In genomic region chrX:159697030-159697454, GRCm38 (mm10) we compare ENCODE assay signal across 10 mouse cellular contexts.
DNase-seq lines count a peak whose midpoint lies in the region; ATAC-seq lines count a peak whose summit lies in the region.
"Had no signal": no experiment of that assay in that cellular context is flagged by ENCODE, and none has a peak within 500 bp of the region (broad histone marks: within the 10 kb centered on the region; RNA-seq: fewer than 3 reads in every experiment).

No protein-coding gene starts in this region.

- no peak overlapping the region for H3K4me2 ChIP-seq in hindbrain, embryonic 14.5 days (replicated peaks)
- H3K4me2 ChIP-seq in stomach, embryonic 16.5 days (ENCODE audit: low read depth, low read length): no peak overlapping the region
- no peak overlapping the region for H3K4me2 ChIP-seq in midbrain, embryonic 15.5 days
- H3K4me2 ChIP-seq: neural tube, embryonic 13.5 days had no signal

- ATAC-seq in hindbrain, embryonic 14.5 days (ENCODE audit: low FRiP score): no peak
- ATAC-seq in stomach, embryonic 16.5 days (ENCODE audit: insufficient read depth, low FRiP score): peak; percentile 64; the same call in 1 of the 2 replicates
- no peak for ATAC-seq in midbrain, embryonic 15.5 days (replicated peaks)
- no peak for ATAC-seq in erythroid progenitor cell, adult 5-6 weeks (replicated peaks; ENCODE audit: low FRiP score, poor library complexity, severe bottlenecking)

- H3K9me3 ChIP-seq in hindbrain, embryonic 10.5 days: no peaks in the 10 kb centered on the region
- no peaks in the 10 kb centered on the region for H3K9me3 ChIP-seq in hindbrain, embryonic 14.5 days (ENCODE audit: control insufficient read depth, low read length)
- no peaks in the 10 kb centered on the region for H3K9me3 ChIP-seq in stomach, embryonic 16.5 days (replicated peaks; ENCODE audit: control insufficient read depth, low read length)
- no peaks in the 10 kb centered on the region for H3K9me3 ChIP-seq in midbrain, embryonic 15.5 days
- H3K9me3 ChIP-seq: neural tube, embryonic 13.5 days had no signal

- no peaks in the 10 kb centered on the region for H3K36me3 ChIP-seq in hindbrain, embryonic 10.5 days
- no peaks in the 10 kb centered on the region for H3K36me3 ChIP-seq in hindbrain, embryonic 14.5 days (replicated peaks; ENCODE audit: control insufficient read depth, insufficient read depth)
- no peaks in the 10 kb centered on the region for H3K36me3 ChIP-seq in stomach, embryonic 16.5 days (ENCODE audit: control insufficient read depth, insufficient read depth, low read length)
- H3K36me3 ChIP-seq in midbrain, embryonic 15.5 days (replicated peaks): no peaks in the 10 kb centered on the region
- H3K36me3 ChIP-seq: neural tube, embryonic 13.5 days had no signal

- peaks cover 42% of the 10 kb centered on the region for H3K27me3 ChIP-seq in hindbrain, embryonic 10.5 days (ENCODE audit: insufficient read depth, poor library complexity, severe bottlenecking)
- H3K27me3 ChIP-seq in hindbrain, embryonic 14.5 days (ENCODE audit: control insufficient read depth, insufficient read depth, low read length): peaks cover 11% of the 10 kb centered on the region; the same call in 1 of the 2 replicates
- H3K27me3 ChIP-seq in stomach, embryonic 16.5 days (ENCODE audit: control insufficient read depth, insufficient read depth, low read length): no peaks in the 10 kb centered on the region
- peaks cover 3% of the 10 kb centered on the region; the same call in 1 of the 2 replicates for H3K27me3 ChIP-seq in midbrain, embryonic 15.5 days (replicated peaks)

- no peak overlapping the region for H3K9ac ChIP-seq in hindbrain, embryonic 14.5 days
- no peak overlapping the region for H3K9ac ChIP-seq in stomach, embryonic 16.5 days (ENCODE audit: low read length)
- H3K9ac ChIP-seq in midbrain, embryonic 15.5 days: no peak overlapping the region
- H3K9ac ChIP-seq: neural tube, embryonic 13.5 days had no signal

- H3K4me1 ChIP-seq in hindbrain, embryonic 10.5 days (replicated peaks): peaks cover 5% of the 10 kb centered on the region; the same call in 1 of the 2 replicates
- 0 out of 2 replicates have a peak, but pooled peaks cover 3% of the 10 kb centered on the region for H3K4me1 ChIP-seq in hindbrain, embryonic 14.5 days (replicated peaks; ENCODE audit: control insufficient read depth, insufficient read depth, low read length)
- 0 out of 2 replicates have a peak, but pooled peaks cover 3% of the 10 kb centered on the region for H3K4me1 ChIP-seq in stomach, embryonic 16.5 days (ENCODE audit: control insufficient read depth, insufficient read depth, low read length)
- no peaks in the 10 kb centered on the region; the same call in 1 of the 2 replicates for H3K4me1 ChIP-seq in midbrain, embryonic 15.5 days

- peak; percentile 18 for DNase-seq in hindbrain, embryonic 10.5 days (ENCODE audit: low spot score)
- no peak for DNase-seq in hindbrain, embryonic 14.5 days (ENCODE audit: low spot score)
- DNase-seq in forelimb bud, embryonic 11.5 days (ENCODE audit: low read depth, low spot score): peak; percentile 31
- peak; percentile 71 for DNase-seq in kidney, postnatal 10 days
- DNase-seq in cerebellum, postnatal 10 days: no peak
- DNase-seq: layer of hippocampus, adult 9-11 months had no signal

- no peak overlapping the region for H3K27ac ChIP-seq in hindbrain, embryonic 10.5 days
- H3K27ac ChIP-seq in hindbrain, embryonic 14.5 days: no peak overlapping the region
- no peak overlapping the region for H3K27ac ChIP-seq in stomach, embryonic 16.5 days (ENCODE audit: low read length)
- H3K27ac ChIP-seq in midbrain, embryonic 15.5 days: no peak overlapping the region
- H3K27ac ChIP-seq: neural tube, embryonic 13.5 days had no signal

- WGBS in hindbrain, embryonic 10.5 days: 24% methylated on average over 4 of the region's 4 CpGs
- WGBS in hindbrain, embryonic 14.5 days: 42% methylated on average over 4 of the region's 4 CpGs
- 26% methylated on average over 4 of the region's 4 CpGs for WGBS in stomach, embryonic 16.5 days
- WGBS in midbrain, embryonic 15.5 days: 20% methylated on average over 4 of the region's 4 CpGs

- no peak overlapping the region for H3K4me3 ChIP-seq in hindbrain, embryonic 10.5 days
- H3K4me3 ChIP-seq in hindbrain, embryonic 14.5 days (replicated peaks; ENCODE audit: low read length): no peak overlapping the region
- H3K4me3 ChIP-seq in stomach, embryonic 16.5 days (replicated peaks; ENCODE audit: low read length): no peak overlapping the region
- no peak overlapping the region for H3K4me3 ChIP-seq in midbrain, embryonic 15.5 days
- H3K4me3 ChIP-seq: neural tube, embryonic 13.5 days had no signal

Comparison
In these comparisons a context has a peak if more than half of its experiments do, and no peak if none do; other contexts are left out.
1. DNase-seq: peak in hindbrain, embryonic 10.5 days (single experiment), forelimb bud, embryonic 11.5 days (single experiment) and kidney, postnatal 10 days (single experiment); none in hindbrain, embryonic 14.5 days (single experiment) and cerebellum, postnatal 10 days (0 of 2).